8 mouse cellular contexts compared by ENCODE assay signal in the genomic region with DNA sequence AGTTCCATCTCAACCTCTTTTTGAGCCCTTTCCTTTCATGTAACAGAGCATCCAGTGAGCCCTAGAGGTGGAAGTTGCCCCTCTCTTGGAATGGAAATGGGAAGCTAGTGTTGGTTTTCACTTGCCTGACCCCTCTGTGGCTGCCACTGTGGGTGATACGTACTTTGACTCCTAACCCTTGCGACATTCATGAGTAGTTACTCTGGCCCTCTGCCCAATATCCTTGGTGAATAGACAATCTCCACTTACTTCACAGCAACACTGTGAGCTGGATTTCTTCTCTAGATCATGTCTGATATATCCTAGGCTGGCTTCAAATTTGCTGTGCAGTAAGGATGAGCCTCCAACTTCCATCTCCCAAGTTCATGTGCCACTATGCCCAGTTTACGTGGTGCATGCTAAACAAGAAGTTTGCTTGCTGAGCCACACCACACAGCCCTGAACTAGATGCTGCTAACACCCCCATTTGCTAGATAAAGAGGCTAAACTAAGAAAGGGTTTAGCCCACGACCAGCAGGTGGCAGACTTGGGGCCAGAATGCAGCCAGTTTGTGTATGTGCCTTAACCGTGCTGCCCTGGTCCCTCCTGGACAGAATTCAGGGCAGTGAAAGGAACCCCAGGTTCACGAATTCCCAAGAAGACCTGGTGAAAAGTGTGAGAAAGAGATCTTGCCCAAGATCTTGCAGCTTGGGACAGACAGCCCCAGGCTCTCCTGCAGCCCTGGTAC. TPM values are rescaled to one million over a fixed set of nuclear protein-coding genes. Genes with fewer than 3 reads are reported as not detected.
DNase-seq lines count a peak whose midpoint lies in the region; ATAC-seq and TF ChIP-seq lines count a peak whose summit lies in the region.

No protein-coding gene starts in this region.

- DNase-seq in hindbrain, embryonic 10.5 days (ENCODE audit: low spot score), result peak; percentile 64
- DNase-seq in c-Kit-positive CD71-negative TER-119-negative erythroid progenitor cells, embryonic 14.5 days (ENCODE audit: low read depth), result peak; percentile 70
- DNase-seq in frontal cortex, postnatal 25 days (ENCODE audit: low spot score in 2 of 2), result peak; percentile 42 to 59
- DNase-seq in kidney, postnatal 10 days, result peak; percentile 86
- peak; percentile 62 to 75 for DNase-seq in lung, adult 18-20 months

- no peak for ATAC-seq in hindbrain, embryonic 12.5 days (ENCODE audit: low FRiP score)

- peak; percentile 82 for TF ChIP-seq CTCF in E14TG2a.4 (conservative IDR thresholded peaks at IDR 0.05; ENCODE audit: low read length)
- TF ChIP-seq CTCF in small intestine, adult 2 months (IDR thresholded peaks at IDR 0.05; ENCODE audit: extremely low read depth, insufficient read length, insufficient replicate concordance, low read depth, low read length), result peak; percentile 87; the same call in 1 of the 2 replicates

- WGBS in hindbrain, embryonic 10.5 days, result 28% methylated on average over 6 of the region's 6 CpGs
- WGBS in hindbrain, embryonic 12.5 days, result 30% methylated on average over 6 of the region's 6 CpGs
- 13% methylated on average over 6 of the region's 6 CpGs for WGBS in small intestine, adult 2 months

- TF ChIP-seq POLR2A in small intestine, adult 2 months (IDR thresholded peaks at IDR 0.05; ENCODE audit: low read depth, low read length), result no peak

- H3K4me3 ChIP-seq in hindbrain, embryonic 10.5 days, result no peak overlapping the region
- H3K4me3 ChIP-seq in hindbrain, embryonic 12.5 days, result no peak overlapping the region
- no peak overlapping the region for H3K4me3 ChIP-seq in E14TG2a.4 (replicated peaks; ENCODE audit: low read length)
- H3K4me3 ChIP-seq in small intestine, adult 2 months (ENCODE audit: low read depth, low read length), result no peak overlapping the region

- H3K4me1 ChIP-seq in hindbrain, embryonic 10.5 days (replicated peaks), result peaks cover 20% of the 10 kb centered on the region
- 0 out of 2 replicates have a peak, but pooled peaks cover 8% of the 10 kb centered on the region for H3K4me1 ChIP-seq in hindbrain, embryonic 12.5 days
- peaks cover 15% of the 10 kb centered on the region for H3K4me1 ChIP-seq in E14TG2a.4 (replicated peaks; ENCODE audit: low read depth, low read length)
- H3K4me1 ChIP-seq in small intestine, adult 2 months (ENCODE audit: control insufficient read depth, insufficient read depth, insufficient read length, low read length), result peaks cover 6% of the 10 kb centered on the region

- no peak overlapping the region for H3K9ac ChIP-seq in hindbrain, embryonic 12.5 days

- no peak overlapping the region for H3K27ac ChIP-seq in hindbrain, embryonic 10.5 days
- H3K27ac ChIP-seq in hindbrain, embryonic 12.5 days, result no peak overlapping the region
- no peak overlapping the region for H3K27ac ChIP-seq in small intestine, adult 2 months (ENCODE audit: insufficient read depth, low read depth, low read length)

- H3K4me2 ChIP-seq in hindbrain, embryonic 12.5 days (replicated peaks), result no peak overlapping the region

- H3K9me3 ChIP-seq in hindbrain, embryonic 10.5 days, result no peaks in the 10 kb centered on the region
- H3K9me3 ChIP-seq in hindbrain, embryonic 12.5 days (replicated peaks), result no peaks in the 10 kb centered on the region
- no peaks in the 10 kb centered on the region for H3K9me3 ChIP-seq in E14TG2a.4 (ENCODE audit: low read length)

- H3K36me3 ChIP-seq in hindbrain, embryonic 10.5 days, result no peaks in the 10 kb centered on the region
- H3K36me3 ChIP-seq in hindbrain, embryonic 12.5 days, result no peaks in the 10 kb centered on the region
- no peaks in the 10 kb centered on the region for H3K36me3 ChIP-seq in E14TG2a.4 (ENCODE audit: insufficient read depth, low read length)
- no peaks in the 10 kb centered on the region for H3K36me3 ChIP-seq in small intestine, adult 2 months (ENCODE audit: control insufficient read depth, insufficient read depth, low read length)

- H3K27me3 ChIP-seq in hindbrain, embryonic 10.5 days (ENCODE audit: insufficient read depth, poor library complexity, severe bottlenecking), result peaks cover 73% of the 10 kb centered on the region
- peaks cover 51% of the 10 kb centered on the region for H3K27me3 ChIP-seq in hindbrain, embryonic 12.5 days
- H3K27me3 ChIP-seq in E14TG2a.4 (ENCODE audit: insufficient read depth, low read length), result peaks cover 85% of the 10 kb centered on the region
- peaks cover 10% of the 10 kb centered on the region; the same call in 1 of the 2 replicates for H3K27me3 ChIP-seq in small intestine, adult 2 months (ENCODE audit: control insufficient read depth, insufficient read depth, low read length)

RNA-seq across cellular contexts. Expression of gene Kbtbd13, which starts 1.3 kb away (rescaled TPM):
- polyA plus RNA-seq in hindbrain, embryonic 10.5 days (2016; fragmentation: Nextera tagmentation; extraction: Ambion mirVana), result 0.80 and 0.85 TPM in 2 replicates
- polyA plus RNA-seq in hindbrain, embryonic 12.5 days (2016; fragmentation: Nextera tagmentation; extraction: Ambion mirVana), result 0.74 and 1.0 TPM in 2 replicates
- 0.20 and 0.57 TPM in 2 replicates for polyA plus RNA-seq in small intestine, adult 2 months (2012; rRNA removed)

RNA-seq across cellular contexts. Expression of gene Rasl12, which starts 5.5 kb away (rescaled TPM):
- 6.3 and 7.8 TPM in 2 replicates for polyA plus RNA-seq in hindbrain, embryonic 10.5 days (2016; fragmentation: Nextera tagmentation; extraction: Ambion mirVana)
- 7.8 and 8.4 TPM in 2 replicates for polyA plus RNA-seq in hindbrain, embryonic 12.5 days (2016; fragmentation: Nextera tagmentation; extraction: Ambion mirVana)
- polyA plus RNA-seq in small intestine, adult 2 months (2012; rRNA removed), result 1.4 and 2.3 TPM in 2 replicates

RNA-seq across cellular contexts. Expression of gene Slc51b, which starts 30.0 kb away (rescaled TPM):
- not detected in 2 replicates for polyA plus RNA-seq in hindbrain, embryonic 10.5 days (2016; fragmentation: Nextera tagmentation; extraction: Ambion mirVana)
- polyA plus RNA-seq in hindbrain, embryonic 12.5 days (2016; fragmentation: Nextera tagmentation; extraction: Ambion mirVana), result not detected in 2 replicates
- polyA plus RNA-seq in small intestine, adult 2 months (2012; rRNA removed), result 6.6 and 13.6 TPM in 2 replicates

RNA-seq across cellular contexts. Expression of gene Ubap1l, which starts 32.0 kb away (rescaled TPM):
- polyA plus RNA-seq in hindbrain, embryonic 10.5 days (2016; fragmentation: Nextera tagmentation; extraction: Ambion mirVana), result 0.10 and 0.41 TPM in 2 replicates
- 0.72 and 1.1 TPM in 2 replicates for polyA plus RNA-seq in hindbrain, embryonic 12.5 days (2016; fragmentation: Nextera tagmentation; extraction: Ambion mirVana)
- 0.43 and 0.51 TPM in 2 replicates for polyA plus RNA-seq in small intestine, adult 2 months (2012; rRNA removed)

RNA-seq across cellular contexts. Expression of gene Mtfmt, which starts 42.8 kb away (rescaled TPM):
- polyA plus RNA-seq in hindbrain, embryonic 10.5 days (2016; fragmentation: Nextera tagmentation; extraction: Ambion mirVana), result 20.5 TPM in 2 replicates
- polyA plus RNA-seq in hindbrain, embryonic 12.5 days (2016; fragmentation: Nextera tagmentation; extraction: Ambion mirVana), result 22.8 and 28.4 TPM in 2 replicates
- 2.6 and 5.8 TPM in 2 replicates for polyA plus RNA-seq in small intestine, adult 2 months (2012; rRNA removed)
